Mouse (Mus musculus) natural killer cell, adult 2 months (primary cell): ENCODE data around the gene Cfap99.
A peak's percentile ranks its signal among the peaks of the same experiment; 100 is the strongest.

ENCODE experiments used
- DNase-seq, 2 experiments: peaks; one replicate each; pipeline ENCODE4 v3.0.0; 2022; ENCODE audit warnings: low spot score in 2 of 2

Gene Cfap99

DNA sequence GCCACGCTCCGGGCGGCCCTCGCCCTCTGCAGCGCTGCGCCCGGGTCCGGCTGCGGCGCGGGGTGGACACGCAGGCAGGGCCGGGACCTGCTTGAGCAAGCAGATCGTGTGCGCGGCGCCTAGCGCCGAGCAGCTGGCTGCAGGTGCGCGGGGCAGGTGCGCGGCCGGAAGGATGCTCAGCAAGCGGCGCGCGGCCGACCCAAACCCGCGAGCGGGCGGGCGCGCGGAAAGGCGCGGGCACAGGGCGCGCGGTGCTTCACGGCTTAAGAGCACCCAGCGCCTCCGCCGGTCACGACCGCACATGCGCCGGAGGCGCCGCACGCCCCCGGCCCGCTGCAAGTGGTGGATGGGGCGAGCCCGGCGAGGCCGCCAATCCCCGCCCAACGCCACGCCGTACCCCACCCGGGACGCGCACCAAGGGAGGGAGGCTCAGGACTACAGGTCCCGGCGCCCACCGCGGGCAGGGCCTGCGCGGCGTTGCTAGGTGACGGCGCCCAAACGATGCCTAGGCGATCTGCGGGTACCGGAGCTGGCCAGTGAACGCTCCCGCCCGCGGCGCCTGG lies at the start of gene Cfap99, which contains the start of gene Zfyve28:
Gene Cfap99 (plus strand): TSS at position 447 of the 563 bp plus-strand sequence.
Gene Zfyve28 (minus strand): TSS at position 296 of the 563 bp plus-strand sequence.
- peak; percentile 41 to 56 for DNase-seq

DNA sequence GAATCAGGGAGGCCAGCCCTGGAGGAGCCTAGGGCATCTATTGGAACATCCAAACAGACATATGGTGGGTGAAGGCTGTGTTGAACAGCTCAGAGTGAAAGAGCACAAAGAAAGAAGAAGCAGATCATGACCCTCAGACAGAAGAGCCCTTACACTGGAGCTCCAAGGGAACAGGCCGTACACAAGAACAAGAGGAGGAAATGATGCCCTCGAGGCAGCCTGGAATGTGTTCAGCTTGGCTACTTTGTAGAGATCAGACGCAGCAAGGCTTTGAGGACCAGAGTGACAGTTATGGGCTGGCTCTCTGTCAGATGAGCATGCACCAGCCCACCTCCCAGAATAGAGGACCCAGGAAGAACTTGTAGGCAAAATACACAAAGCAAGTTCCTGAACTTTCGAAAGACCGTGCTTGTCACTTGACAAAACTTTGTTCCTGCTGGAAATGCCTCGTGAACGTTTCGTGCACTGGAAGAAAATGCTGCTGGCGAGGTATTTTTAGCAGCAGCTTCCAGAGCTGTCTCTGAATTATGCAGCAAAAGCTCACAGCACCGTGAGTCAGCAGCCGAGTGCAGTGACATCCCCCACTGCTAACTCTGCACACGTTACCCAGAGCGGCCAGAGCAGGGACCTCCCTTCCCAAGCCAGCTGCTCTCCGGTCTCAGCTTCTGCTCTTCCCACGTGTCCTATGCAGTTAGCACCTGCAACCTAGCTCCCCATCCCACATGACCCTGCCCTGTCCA lies 46.0 kb upstream of the Cfap99 start:
- DNase-seq: no peak

DNA sequence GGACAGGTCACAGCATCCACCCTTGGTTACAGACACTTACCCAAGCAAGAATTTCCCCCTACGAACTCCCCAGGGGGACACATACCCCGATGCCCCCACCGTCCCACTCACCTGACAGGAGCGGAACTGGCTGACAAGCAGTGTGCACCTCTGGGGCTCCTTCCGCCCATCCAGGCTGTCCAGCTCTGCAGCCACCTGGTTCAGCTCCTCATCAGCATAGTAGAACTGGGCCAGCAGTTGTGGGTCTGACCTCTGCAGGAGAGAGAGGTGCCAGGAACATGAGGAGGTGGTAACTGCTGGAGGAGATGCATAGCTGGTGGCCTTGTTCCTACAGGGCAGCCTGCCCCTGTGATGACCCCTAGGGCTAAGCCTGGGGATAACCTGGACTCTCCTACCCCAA lies 45.3 kb upstream of the Cfap99 start:
- DNase-seq: no peak

DNA sequence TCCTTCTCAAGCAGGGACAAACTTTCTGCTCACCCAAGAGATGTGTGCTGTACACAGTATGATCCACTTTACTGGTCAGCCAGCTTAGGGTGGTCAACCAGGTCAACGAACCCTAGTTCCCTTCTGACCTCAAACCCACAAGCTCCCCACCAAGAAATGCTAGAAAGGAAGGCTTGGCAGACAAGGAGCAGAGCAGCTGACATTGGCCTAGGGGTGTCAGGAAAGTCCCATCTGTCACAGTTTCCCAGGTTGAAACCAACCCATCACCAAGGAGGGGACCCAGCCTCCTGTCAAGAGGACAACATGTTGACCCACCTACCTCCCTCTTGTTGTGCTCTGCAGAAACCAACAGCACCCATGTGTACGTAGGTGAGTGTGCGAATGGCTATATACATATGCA lies 42.0 kb upstream of the Cfap99 start:
- DNase-seq: no peak

DNA sequence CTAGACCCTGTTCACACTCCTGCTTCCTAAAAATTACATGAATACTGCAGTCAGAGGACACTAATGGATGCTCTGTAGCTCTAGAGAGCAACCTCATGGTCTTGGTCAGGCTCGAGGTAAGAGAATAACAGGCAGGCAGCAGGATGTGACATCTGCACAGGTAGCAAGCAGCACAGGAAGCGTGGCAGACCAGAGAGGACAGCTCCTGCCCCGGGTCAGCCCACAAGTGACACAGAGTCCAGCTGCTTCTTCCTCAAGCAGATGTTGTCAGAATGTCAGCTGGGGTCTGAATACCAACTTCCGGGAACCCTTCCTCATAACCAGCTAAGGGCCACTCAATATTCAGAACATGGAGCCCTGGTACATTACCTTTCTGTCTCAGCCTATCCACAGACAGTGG lies 39.3 kb upstream of the Cfap99 start:
- peak in 1 of 2 experiments; percentile 31 for DNase-seq

DNA sequence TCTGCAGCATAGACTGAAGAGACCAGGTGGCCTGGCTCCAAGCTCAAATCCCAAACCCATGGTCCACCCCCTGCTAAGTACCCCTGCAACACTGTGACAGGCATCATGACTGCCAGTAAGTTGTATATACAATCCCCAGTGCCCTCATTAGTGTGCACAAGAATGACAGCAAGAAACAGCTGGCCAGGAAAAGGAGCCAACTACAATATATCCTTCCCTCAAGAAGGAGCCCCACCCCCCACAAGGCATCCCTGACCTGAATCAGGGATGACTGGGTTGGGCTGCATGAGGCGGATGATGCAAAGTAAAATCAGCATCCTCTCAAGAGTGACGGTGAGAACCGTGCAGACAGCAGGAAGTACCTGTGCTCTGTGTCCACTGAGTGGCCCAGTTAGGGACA lies 38.3 kb upstream of the Cfap99 start:
- DNase-seq: no peak

DNA sequence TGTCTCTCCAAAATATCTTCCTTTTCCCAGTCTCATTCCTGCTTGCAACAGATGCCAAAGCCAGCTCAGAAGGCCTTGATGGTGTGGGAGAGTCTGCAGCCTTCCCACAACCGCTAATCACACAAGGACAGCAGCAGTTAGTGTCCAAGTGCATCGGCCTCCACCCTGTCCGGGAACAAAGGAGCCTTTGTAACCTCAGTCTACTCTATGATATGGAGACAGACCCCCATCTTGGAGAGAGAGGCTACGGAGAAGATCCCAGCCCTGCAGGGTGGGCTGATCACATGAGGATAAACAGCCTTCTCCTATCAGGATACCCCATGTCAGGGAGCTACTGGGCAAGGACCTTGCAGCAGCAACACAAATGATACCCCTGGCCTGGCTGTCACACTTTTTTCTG lies 36.6 kb upstream of the Cfap99 start:
- DNase-seq: no peak

DNA sequence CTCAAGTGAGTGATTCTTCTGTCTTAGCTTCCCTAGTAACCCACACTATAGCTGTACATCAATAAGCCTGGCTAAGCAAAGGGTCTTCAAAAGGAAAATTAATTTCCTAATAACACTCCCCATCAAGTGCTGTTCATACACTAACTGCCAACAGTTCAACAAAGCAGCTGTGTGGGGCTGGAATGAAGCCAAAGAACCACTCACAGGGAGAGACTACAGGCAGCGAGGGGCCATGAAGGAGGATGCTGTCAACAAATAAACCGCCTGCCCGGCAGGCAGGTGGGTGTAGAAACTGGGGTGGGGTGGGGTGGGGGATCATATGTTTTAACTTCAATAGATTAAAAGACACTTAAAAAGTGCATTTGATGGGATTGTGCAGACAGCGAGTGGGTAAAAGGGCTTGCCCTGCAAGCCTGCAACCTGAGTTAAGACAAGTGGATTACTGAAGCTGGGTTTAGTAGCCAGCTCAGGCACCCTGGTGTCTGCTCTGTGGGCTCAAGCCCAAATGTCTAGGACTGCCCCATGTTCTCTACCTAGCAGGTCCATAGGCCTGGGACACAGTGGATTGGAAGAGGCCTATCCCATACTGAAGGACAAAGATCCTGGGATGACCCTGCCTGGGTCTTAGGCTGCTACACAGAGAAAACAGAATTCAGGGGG lies 36.0 kb upstream of the Cfap99 start:
- DNase-seq: no peak

DNA sequence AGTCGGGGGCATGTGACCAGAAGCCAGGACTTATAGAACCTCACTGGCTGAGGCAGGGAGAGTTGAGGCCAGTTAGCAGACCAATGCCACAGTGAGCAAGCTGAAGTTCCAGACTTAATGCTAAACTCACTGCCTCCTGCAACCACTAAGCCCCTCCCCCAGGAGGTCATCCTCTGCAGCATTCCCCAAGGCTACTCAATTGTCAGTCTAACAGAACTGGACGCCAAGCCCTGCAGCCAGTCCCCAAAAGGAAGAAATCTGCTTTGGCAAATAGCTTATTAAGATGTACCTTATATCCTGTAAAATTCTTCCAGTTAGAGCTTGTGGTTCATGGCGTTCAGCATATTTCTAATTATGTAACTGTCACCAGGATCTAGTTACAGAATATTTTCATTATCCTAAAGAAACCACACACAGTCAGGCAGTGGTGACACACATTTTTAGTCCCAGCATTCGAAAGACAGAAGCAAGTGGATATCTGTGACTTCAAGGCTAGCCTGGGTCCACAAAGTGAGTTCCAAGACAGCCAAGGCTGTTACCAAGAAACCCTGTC lies 35.4 kb upstream of the Cfap99 start:
- no peak for DNase-seq

DNA sequence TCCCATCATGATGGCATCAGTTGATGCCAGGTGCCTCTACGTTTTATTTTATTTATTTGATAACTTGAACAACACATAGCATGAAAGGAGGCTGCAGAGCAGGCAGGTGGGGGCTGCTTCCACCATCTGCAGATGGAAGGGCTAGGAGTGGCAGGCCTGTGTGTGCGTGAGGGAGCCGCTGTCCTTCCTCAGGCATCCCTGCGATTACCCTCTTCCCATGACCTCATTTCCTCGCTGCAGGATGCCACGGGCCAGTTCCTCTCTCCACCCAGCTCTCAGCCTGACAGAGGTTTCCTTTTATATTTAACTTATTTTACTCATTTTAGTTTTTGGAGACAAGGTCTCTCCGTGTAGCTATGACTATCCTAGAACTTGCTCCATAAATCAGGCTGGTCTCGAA lies 34.1 kb upstream of the Cfap99 start:
- DNase-seq: no peak

DNA sequence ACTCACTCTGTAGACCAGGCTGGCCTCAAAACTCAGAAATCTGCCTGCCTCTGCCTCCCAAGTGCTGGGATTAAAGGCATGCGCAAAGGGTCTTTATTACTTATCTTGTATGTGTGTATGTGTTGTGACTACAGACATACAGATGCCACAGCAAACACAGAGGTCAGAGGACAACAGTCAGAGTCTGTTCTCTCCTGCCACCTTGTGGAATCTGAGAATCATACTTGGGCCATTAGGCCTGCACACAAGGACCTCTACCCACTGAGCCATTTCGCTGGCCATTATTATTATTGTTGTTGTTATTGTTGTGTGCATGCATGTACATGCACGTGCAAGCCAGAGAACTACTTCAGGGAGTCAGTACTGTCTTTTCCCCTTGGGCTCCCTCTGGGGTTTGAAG lies 33.2 kb upstream of the Cfap99 start:
- no peak for DNase-seq

DNA sequence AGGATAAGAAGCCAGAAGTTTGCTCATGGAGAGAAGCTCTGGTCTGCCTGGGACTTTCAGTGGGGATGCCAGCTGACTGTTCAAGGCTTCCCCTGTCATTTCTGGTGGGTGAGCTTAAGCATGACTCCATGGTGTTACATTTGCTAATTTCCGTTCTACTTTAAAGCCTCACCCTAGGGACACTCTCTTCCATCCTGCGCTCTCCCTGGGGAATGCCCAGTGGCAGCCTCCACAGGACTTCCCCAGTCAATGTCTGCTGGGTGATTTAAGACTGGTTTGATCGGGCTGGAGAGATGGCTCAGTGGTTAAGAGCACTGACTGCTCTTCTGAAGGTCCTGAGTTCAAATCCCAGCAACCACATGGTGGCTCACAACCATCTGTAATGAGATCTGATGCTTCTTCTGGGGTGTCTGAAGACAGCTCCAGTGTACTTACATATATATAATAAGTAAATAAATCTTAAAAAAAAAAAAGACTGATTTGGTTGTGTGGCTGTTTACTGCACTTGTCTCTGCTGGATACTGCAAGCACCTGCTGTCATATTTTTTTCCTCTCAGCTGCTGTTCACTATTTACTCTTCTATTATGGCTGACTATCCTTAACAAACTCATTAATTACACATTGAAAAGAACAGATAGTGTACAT lies 29.1 kb upstream of the Cfap99 start:
- no peak for DNase-seq

DNA sequence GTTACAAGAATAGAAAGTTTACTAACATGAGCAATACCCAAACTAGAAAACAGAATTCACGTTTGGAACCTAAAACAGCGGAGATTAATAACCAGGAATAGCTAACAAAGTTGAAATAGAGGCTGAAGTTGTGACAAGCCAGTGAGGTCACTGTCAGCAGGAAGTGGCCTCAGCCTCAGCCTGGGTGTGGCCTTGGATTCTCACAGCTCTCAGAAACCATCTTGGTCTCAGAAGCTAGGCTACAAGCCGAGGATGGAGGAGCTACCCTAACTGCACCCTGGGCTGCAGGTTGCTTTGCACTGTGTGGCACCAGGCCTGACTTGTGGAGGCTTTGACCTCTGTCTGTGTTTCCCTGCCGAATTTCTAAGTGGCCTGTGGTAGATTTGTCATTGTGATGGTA lies 22.3 kb upstream of the Cfap99 start:
- DNase-seq: peak; percentile 28 to 62

DNA sequence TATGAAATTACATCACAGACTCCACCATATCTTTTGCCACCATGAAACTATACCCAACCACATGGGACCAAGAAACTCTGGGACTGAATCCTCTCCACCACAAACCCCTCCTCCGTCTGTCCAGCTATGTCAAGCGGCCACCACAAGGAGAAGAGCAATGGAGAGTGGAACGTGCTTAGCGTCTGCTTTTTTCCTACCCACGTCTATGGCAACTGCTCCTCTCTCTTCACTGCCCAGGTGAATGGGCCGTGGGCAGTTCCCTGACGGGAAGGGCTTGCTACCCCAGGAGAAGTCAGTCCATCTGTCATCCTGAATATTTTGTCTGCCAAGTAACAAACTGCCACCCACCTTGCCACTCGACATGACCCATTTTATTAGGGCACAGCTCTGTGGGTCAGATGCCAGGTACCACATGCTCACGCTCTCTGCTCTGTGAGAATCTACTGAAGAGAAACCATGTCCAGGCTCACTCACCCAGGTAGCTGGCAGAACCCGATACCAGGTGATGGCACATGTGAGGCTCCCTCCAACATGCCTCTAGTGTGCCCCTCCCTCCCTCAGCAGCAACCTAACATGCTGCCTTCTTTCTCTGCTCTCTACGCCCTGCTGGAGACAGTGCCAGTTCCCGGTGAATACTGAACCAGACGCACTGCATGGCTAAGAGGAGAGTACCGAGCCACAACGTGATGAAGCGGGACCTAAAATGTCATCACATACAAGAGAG lies 19.0 kb upstream of the Cfap99 start:
- DNase-seq: no peak

DNA sequence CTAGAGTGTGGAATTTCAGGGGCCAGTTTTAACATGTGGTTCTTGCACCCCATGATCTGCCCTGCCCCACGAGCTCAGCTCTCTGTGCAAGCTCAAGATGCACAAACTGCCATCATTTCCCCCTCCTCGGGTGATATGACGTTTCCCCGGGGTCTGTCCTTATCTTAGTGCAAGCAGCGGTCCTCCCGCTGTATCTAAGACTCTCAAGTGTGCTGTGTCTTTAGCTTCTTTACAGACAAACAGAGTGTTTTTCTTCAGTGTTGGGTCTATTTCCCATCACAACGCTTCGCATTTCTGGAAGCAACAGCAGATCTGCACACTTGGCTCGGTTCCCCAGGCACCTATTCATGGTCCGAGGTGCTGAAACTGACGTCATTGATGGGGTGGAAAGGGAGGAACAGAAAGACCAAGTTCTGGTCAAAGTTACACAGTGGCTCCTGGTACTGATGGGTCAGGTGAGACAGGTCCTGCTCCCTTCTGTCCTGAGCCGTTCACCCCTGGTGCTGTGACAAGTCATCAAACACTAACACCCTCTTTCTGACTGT lies 18.4 kb upstream of the Cfap99 start:
- DNase-seq: no peak

DNA sequence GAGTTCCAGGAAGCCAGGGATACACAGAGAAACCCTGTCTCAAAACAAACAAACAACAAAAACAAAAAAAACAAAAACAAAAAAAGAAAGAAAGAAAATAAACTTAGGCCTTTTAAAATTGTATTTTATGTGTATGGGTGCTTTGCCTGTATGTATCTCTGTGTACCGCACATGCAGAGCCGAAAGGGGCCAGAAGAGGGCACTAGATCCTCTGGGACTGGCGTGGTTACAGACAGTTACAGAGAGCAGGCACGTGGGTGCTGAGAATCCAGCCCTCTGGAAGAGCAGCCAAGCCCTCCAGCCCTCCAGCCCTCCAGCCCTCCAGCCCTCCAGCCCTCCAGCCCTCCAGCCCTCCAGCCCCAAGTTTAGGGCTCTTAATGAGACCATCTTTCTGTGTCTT lies 16.7 kb upstream of the Cfap99 start:
- DNase-seq: peak in 1 of 2 experiments; percentile 31

DNA sequence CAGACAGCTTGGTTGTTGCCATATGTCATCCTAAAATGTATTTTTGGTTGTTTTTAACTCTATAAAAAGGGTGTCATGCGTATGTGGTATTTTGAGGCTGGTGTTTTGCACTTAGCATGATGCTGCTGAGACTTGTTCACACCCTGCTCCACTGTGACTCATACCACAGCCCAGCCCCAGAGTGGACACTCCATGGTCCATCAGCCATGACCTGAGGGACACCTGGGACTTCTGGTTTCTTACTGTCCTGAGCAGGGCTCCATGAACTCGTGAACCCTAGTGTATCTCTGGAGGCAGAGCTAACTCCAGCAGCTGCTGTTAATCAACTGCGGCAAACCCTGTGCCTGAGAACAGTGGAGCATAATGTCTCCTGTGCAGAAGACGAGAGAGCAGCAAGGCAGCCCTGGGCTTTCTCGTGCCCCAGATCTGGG lies 15.1 kb upstream of the Cfap99 start:
- peak; percentile 48 to 68 for DNase-seq

DNA sequence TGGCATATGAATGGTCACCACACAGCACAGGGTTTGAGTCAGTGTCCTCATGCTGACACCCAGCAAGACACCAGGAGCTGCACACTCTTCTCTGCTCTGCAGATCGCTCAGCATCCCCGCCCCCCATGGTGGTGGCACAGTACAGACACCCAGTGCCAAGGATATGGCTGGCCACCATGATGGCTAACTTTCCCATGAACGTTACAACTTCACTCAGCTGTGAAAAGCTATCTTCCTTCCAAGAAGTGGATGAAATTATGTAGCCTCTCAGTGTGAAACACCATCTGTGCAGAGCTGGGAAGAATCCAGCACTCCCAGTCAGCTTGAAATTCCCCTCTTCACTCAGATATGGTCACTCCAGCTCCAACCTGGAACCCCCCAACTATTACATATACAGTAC lies 14.1 kb upstream of the Cfap99 start:
- no peak for DNase-seq

DNA sequence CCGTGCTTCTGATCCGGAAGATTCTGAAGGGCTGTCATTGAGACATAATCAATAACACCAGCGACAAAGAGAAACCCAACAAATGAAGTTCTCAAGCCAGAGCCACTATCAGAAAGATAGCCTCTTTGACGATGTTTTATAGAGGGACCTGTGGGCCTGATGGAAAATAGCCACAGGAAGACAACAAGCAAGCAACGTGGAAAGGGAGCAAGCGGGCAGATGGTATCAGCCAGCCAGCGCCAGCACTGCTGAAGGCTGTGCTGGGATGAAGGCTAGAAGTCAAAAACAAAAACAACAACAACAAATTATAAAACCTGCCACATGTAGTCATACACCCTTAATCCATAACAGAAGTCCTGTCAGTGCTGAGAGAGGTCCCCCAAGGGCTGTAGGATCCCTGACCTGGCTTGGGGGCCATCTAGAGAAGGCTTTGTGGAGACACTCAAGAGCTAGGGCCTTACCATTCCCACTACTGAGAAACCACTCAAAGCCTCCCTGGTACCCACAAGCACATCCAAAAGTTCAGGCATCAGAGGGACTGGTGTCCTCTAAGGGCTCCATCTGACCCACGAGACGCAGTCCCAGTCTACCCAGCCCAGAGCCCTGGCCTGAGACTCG lies 13.6 kb upstream of the Cfap99 start:
- no peak for DNase-seq

DNA sequence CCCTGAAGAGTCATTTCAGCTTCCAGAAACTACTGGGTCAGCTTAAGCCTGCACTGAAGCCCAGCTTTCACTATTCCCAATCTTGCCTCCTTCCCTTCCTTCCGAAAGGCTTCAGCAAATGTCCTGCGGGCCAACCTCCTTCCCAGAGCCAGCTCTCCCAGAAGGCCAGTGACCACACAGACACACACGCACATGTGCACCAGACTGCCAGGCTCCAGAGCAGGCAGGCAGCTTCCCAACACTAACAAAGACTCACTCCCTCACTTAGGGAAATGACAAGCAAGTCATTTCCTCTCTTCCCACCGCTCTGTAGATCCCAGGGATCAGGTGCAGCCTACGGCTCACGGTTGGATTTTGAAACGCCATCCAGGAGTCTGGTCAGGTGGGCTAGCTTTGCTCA lies 12.2 kb upstream of the Cfap99 start:
- no peak for DNase-seq

DNA sequence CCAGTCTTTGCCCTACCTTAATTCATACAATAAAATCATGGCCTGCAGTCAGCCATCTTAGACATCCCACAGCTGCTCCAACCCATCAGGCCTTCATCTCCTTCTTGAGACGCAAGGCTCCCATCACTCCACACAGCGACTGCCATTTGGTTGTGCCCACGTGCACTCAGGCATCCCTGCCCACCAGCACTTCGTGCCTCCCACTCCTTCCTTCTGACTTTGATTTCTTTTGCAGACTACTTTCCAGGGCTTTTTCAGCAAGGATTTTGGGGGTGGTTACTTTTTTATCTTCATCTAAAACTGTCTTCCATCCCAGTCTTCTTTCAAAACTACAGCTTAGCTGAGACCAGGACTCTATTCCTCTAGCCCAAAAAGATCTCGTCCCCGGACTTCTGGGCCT lies 11.7 kb upstream of the Cfap99 start:
- no peak for DNase-seq
